ENCODE assay signal across 27 mouse cellular contexts in genomic region chr4:56027258-56027657, GRCm38 (mm10).
DNase-seq lines count a peak whose midpoint lies in the region; ATAC-seq and TF ChIP-seq lines count a peak whose summit lies in the region.
"Had no signal": no experiment of that assay in that cellular context is flagged by ENCODE, and none has a peak within 500 bp of the region (broad histone marks: within the 10 kb centered on the region; RNA-seq: fewer than 3 reads in every experiment).

No protein-coding gene starts in this region.

- no peak overlapping the region for H3K4me3 ChIP-seq in midbrain, embryonic 11.5 days (ENCODE audit: low read depth, low read length)
- H3K4me3 ChIP-seq in midbrain, embryonic 10.5 days: no peak overlapping the region
- no peak overlapping the region for H3K4me3 ChIP-seq in embryonic facial prominence, embryonic 10.5 days
- no peak overlapping the region for H3K4me3 ChIP-seq in heart, adult 2 months
- H3K4me3 ChIP-seq: embryonic facial prominence, embryonic 13.5 days; erythroblast, embryonic 14.5 days; forebrain, embryonic 10.5 days; forebrain, embryonic 13.5 days; heart, embryonic 15.5 days; hindbrain, embryonic 10.5 days; hindbrain, embryonic 13.5 days had no signal

- 92% methylated on average over 6 of the region's 6 CpGs for WGBS in midbrain, embryonic 11.5 days
- WGBS in midbrain, embryonic 10.5 days: 92% methylated on average over 6 of the region's 6 CpGs
- 92% methylated on average over 6 of the region's 6 CpGs for WGBS in embryonic facial prominence, embryonic 10.5 days
- WGBS in heart, adult 2 months: 94% methylated on average over 6 of the region's 6 CpGs

- H3K79me2 ChIP-seq in heart, adult 2 months (replicated peaks; ENCODE audit: control insufficient read depth, insufficient read depth, low read length): no peaks in the 10 kb centered on the region

- intact Hi-C loops in heart, adult 2 months (cut with DNase I): no loop called here

- peak; percentile 5 to 7 for DNase-seq in adrenal gland, postnatal 36 days
- DNase-seq in adrenal gland, postnatal 10 days: no peak
- peak; percentile 37 for DNase-seq in midbrain, embryonic 11.5 days (ENCODE audit: low spot score, missing footprints)
- DNase-seq in midbrain, embryonic 10.5 days (ENCODE audit: low spot score): no peak
- DNase-seq in fat pad, adult 2 months (ENCODE audit: extremely low read depth, low read depth, low spot score): peak; percentile 67
- DNase-seq in embryonic facial prominence, embryonic 10.5 days (ENCODE audit: low spot score): no peak
- no peak for DNase-seq in heart, adult 2 months
- DNase-seq: adrenal gland, adult 8-10 months; cerebellum, adult 11 months; cerebellum, adult 2 months; cerebellum, adult 9-11 months; cerebellum, postnatal 25 days; gastrocnemius, postnatal 10 days; heart, postnatal 10 days; heart, postnatal 36 days; kidney, adult 2 months had no signal

- no peak overlapping the region for H3K4me2 ChIP-seq in midbrain, embryonic 11.5 days
- H3K4me2 ChIP-seq: embryonic facial prominence, embryonic 13.5 days; forebrain, embryonic 13.5 days; heart, embryonic 11.5 days; heart, embryonic 15.5 days; hindbrain, embryonic 13.5 days had no signal

- no peak for TF ChIP-seq POLR2A in heart, adult 2 months (IDR thresholded peaks at IDR 0.05; ENCODE audit: insufficient read depth, low read depth, low read length)

- no peaks in the 10 kb centered on the region for H3K9me3 ChIP-seq in midbrain, embryonic 11.5 days (ENCODE audit: control insufficient read depth, low read length)
- H3K9me3 ChIP-seq in midbrain, embryonic 10.5 days (replicated peaks): no peaks in the 10 kb centered on the region
- H3K9me3 ChIP-seq in embryonic facial prominence, embryonic 10.5 days: no peaks in the 10 kb centered on the region
- H3K9me3 ChIP-seq: embryonic facial prominence, embryonic 13.5 days; forebrain, embryonic 10.5 days; forebrain, embryonic 13.5 days; heart, embryonic 15.5 days; hindbrain, embryonic 10.5 days; hindbrain, embryonic 13.5 days had no signal

- no peak overlapping the region for H3K27ac ChIP-seq in midbrain, embryonic 11.5 days (ENCODE audit: low read depth, low read length)
- H3K27ac ChIP-seq in midbrain, embryonic 10.5 days (replicated peaks): no peak overlapping the region
- H3K27ac ChIP-seq in embryonic facial prominence, embryonic 10.5 days (replicated peaks): no peak overlapping the region
- no peak overlapping the region for H3K27ac ChIP-seq in heart, adult 2 months
- H3K27ac ChIP-seq: embryonic facial prominence, embryonic 13.5 days; forebrain, embryonic 10.5 days; forebrain, embryonic 13.5 days; heart, embryonic 15.5 days; hindbrain, embryonic 10.5 days; hindbrain, embryonic 13.5 days had no signal

- no peak for ATAC-seq in midbrain, embryonic 11.5 days (ENCODE audit: low FRiP score)
- ATAC-seq: forebrain, embryonic 13.5 days; forebrain, embryonic 16.5 days; intestine, postnatal 0 days; Patski had no signal

- no peak for TF ChIP-seq CTCF in heart, adult 2 months (IDR thresholded peaks at IDR 0.05)

- no peak for TF ChIP-seq EP300 in heart, adult 2 months (IDR thresholded peaks at IDR 0.05; ENCODE audit: insufficient read depth, low read depth, low read length)

- H3K4me1 ChIP-seq in midbrain, embryonic 11.5 days (ENCODE audit: control insufficient read depth, insufficient read depth, low read length): no peaks in the 10 kb centered on the region
- no peaks in the 10 kb centered on the region for H3K4me1 ChIP-seq in midbrain, embryonic 10.5 days
- H3K4me1 ChIP-seq in embryonic facial prominence, embryonic 10.5 days: no peaks in the 10 kb centered on the region
- no peaks in the 10 kb centered on the region for H3K4me1 ChIP-seq in heart, adult 2 months (ENCODE audit: control insufficient read depth, insufficient read depth, low read length)
- H3K4me1 ChIP-seq: embryonic facial prominence, embryonic 13.5 days; forebrain, embryonic 10.5 days; forebrain, embryonic 13.5 days; hindbrain, embryonic 10.5 days; hindbrain, embryonic 13.5 days had no signal

- H3K36me3 ChIP-seq in midbrain, embryonic 11.5 days (ENCODE audit: control insufficient read depth, insufficient read depth, low read length): no peaks in the 10 kb centered on the region
- no peaks in the 10 kb centered on the region for H3K36me3 ChIP-seq in midbrain, embryonic 10.5 days
- H3K36me3 ChIP-seq in embryonic facial prominence, embryonic 10.5 days (replicated peaks): no peaks in the 10 kb centered on the region
- no peaks in the 10 kb centered on the region for H3K36me3 ChIP-seq in heart, adult 2 months (ENCODE audit: control insufficient read depth, insufficient read depth, low read length)
- H3K36me3 ChIP-seq: embryonic facial prominence, embryonic 13.5 days; forebrain, embryonic 10.5 days; heart, embryonic 15.5 days; hindbrain, embryonic 10.5 days; hindbrain, embryonic 13.5 days had no signal

- H3K9ac ChIP-seq in midbrain, embryonic 11.5 days (ENCODE audit: low read length): no peak overlapping the region
- H3K9ac ChIP-seq in heart, adult 2 months (ENCODE audit: low read depth, low read length): no peak overlapping the region
- H3K9ac ChIP-seq: embryonic facial prominence, embryonic 13.5 days; forebrain, embryonic 13.5 days; heart, embryonic 15.5 days; hindbrain, embryonic 13.5 days had no signal

- H3K27me3 ChIP-seq in midbrain, embryonic 11.5 days (ENCODE audit: control insufficient read depth, insufficient read depth, low read length): no peaks in the 10 kb centered on the region
- no peaks in the 10 kb centered on the region for H3K27me3 ChIP-seq in midbrain, embryonic 10.5 days (ENCODE audit: low read depth, poor library complexity, severe bottlenecking)
- H3K27me3 ChIP-seq in embryonic facial prominence, embryonic 10.5 days (replicated peaks; ENCODE audit: low read depth, poor library complexity, severe bottlenecking): no peaks in the 10 kb centered on the region
- no peaks in the 10 kb centered on the region for H3K27me3 ChIP-seq in heart, adult 2 months (ENCODE audit: control insufficient read depth, insufficient read depth, low read length)
- H3K27me3 ChIP-seq: embryonic facial prominence, embryonic 13.5 days; forebrain, embryonic 13.5 days; heart, embryonic 15.5 days; hindbrain, embryonic 13.5 days; Patski had no signal

Comparison
In these comparisons a context has a peak if more than half of its experiments do, and no peak if none do; other contexts are left out.
1. DNase-seq: peak in adrenal gland, postnatal 36 days (2 of 2), midbrain, embryonic 11.5 days (single experiment) and fat pad, adult 2 months (single experiment); none in adrenal gland, postnatal 10 days (single experiment), midbrain, embryonic 10.5 days (single experiment), embryonic facial prominence, embryonic 10.5 days (single experiment) and heart, adult 2 months (0 of 2).